Mouse (Mus musculus) cerebellum, adult 18-20 months (tissue): ENCODE results near the gene Ksr1.
A peak's percentile ranks its signal among the peaks of the same experiment; 100 is the strongest.

Experiments used
- DNase-seq, 2 experiments: peaks; one replicate each; pipeline ENCODE4 v3.0.0; 2021

Ksr1 gene

GRCm38 (mm10) chr11:79146331-79146767, at the start of gene Ksr1:
Gene Ksr1 (minus strand): TSS chr11:79146407.
- DNase-seq: peak; percentile 92 to 93

GRCm38 (mm10) chr11:79192176-79192575, 46.0 kb upstream of the Ksr1 start:
- DNase-seq: no peak

GRCm38 (mm10) chr11:79191214-79191613, 45.0 kb upstream of the Ksr1 start:
- DNase-seq: no peak

- DNase-seq: no peak
These were observed 44.0 kb upstream of the Ksr1 start for GRCm38 (mm10) chr11:79190257-79190656.

GRCm38 (mm10) chr11:79188176-79188575, 42.0 kb upstream of the Ksr1 start:
- DNase-seq: peak; percentile 45 to 53

- no peak for DNase-seq
These were observed 41.1 kb upstream of the Ksr1 start for GRCm38 (mm10) chr11:79187291-79187690.

- no peak for DNase-seq
These were observed 39.5 kb upstream of the Ksr1 start for GRCm38 (mm10) chr11:79185683-79186082.

GRCm38 (mm10) chr11:79184126-79184888, 38.1 kb upstream of the Ksr1 start:
- DNase-seq: no peak

- DNase-seq: no peak
These were observed 37.2 kb upstream of the Ksr1 start for GRCm38 (mm10) chr11:79183400-79183799.

GRCm38 (mm10) chr11:79182881-79183280, 36.7 kb upstream of the Ksr1 start:
- peak in 1 of 2 experiments; percentile 16 for DNase-seq

GRCm38 (mm10) chr11:79181914-79182313, 35.7 kb upstream of the Ksr1 start:
- no peak for DNase-seq

GRCm38 (mm10) chr11:79176687-79177086, 30.5 kb upstream of the Ksr1 start:
- no peak for DNase-seq

GRCm38 (mm10) chr11:79172054-79172453, 25.8 kb upstream of the Ksr1 start:
- no peak for DNase-seq

GRCm38 (mm10) chr11:79166582-79167300, 20.5 kb upstream of the Ksr1 start:
- DNase-seq: no peak

GRCm38 (mm10) chr11:79161077-79161758, 15.0 kb upstream of the Ksr1 start:
- DNase-seq: no peak

- DNase-seq: no peak
These were observed 13.9 kb upstream of the Ksr1 start for GRCm38 (mm10) chr11:79160127-79160526.

GRCm38 (mm10) chr11:79157729-79158128, 11.5 kb upstream of the Ksr1 start:
- no peak for DNase-seq

- no peak for DNase-seq
These were observed 9.1 kb upstream of the Ksr1 start for GRCm38 (mm10) chr11:79155348-79155747.

GRCm38 (mm10) chr11:79152696-79153095, 6.5 kb upstream of the Ksr1 start:
- no peak for DNase-seq

- DNase-seq: no peak
These were observed 5.7 kb upstream of the Ksr1 start for GRCm38 (mm10) chr11:79151874-79152273.

GRCm38 (mm10) chr11:79150301-79150700, 4.1 kb upstream of the Ksr1 start:
- DNase-seq: no peak

GRCm38 (mm10) chr11:79149295-79149694, 3.1 kb upstream of the Ksr1 start:
- no peak for DNase-seq

- no peak for DNase-seq
These were observed 2.6 kb upstream of the Ksr1 start for GRCm38 (mm10) chr11:79148783-79149182.
